ENCODE assay signal across 8 mouse cellular contexts in the genomic region with DNA sequence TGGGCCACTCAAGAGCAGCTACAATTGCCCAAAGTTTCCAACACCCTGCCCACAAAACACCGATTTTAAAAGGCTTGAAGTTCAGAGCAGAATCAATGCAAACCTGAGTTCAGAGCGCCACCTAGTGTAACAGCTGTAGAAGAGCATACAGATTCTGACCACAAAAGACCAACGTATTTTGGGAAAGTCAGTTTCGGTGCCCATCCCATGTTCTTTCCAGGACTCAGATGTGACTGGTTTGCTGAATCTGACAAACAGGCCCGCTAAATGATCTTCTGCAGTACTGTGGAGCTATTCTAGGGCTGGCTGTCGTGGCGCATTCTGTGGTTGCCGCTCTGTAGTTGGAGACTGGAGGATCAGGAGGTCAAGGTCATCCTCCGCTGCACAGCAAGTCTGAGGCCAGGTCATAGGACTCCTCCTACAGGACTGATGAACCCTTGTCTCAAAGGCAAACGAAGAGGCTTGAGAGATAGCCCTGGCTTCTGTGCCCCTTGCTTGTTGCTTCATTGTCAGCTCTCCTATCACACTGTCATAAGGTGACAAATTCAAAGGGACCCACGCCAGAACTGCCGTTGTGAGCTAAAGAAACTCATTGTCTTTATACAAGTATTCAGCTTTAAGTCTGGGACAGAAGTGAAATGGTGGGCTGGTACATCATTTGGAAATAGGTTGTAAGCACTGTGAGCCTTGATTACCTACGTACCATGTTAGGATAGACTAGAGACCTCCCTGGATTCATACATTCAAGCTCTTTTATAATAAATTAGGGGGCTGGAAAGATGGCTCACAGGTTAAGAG. TPM values are rescaled to one million over a fixed set of nuclear protein-coding genes. Genes with fewer than 3 reads are reported as not detected.
DNase-seq lines count a peak whose midpoint lies in the region; ATAC-seq and TF ChIP-seq lines count a peak whose summit lies in the region.

No protein-coding gene starts in this region.

- ATAC-seq in forebrain, embryonic 13.5 days = no peak
- no peak for ATAC-seq in hindbrain, embryonic 16.5 days
- ATAC-seq in liver, embryonic 11.5 days (replicated peaks; ENCODE audit: low FRiP score) = no peak

- H3K79me2 ChIP-seq in myocyte (ENCODE audit: control insufficient read depth, insufficient read depth) = peaks cover 14% of the 10 kb centered on the region

- 21% methylated on average over 13 of the region's 13 CpGs for WGBS in forebrain, embryonic 13.5 days
- 22% methylated on average over 13 of the region's 13 CpGs for WGBS in hindbrain, embryonic 16.5 days
- 23% methylated on average over 13 of the region's 13 CpGs for WGBS in liver, embryonic 11.5 days

- peak in 1 of 2 experiments; percentile 52 for DNase-seq in left cerebral cortex, adult 2 months (ENCODE audit: extremely low spot score in 1 of 2, low spot score in 2 of 2)
- no peak for DNase-seq in left cerebral cortex, adult 8-10 months (ENCODE audit: low spot score in 2 of 2)
- DNase-seq in liver, embryonic 11.5 days (ENCODE audit: low spot score) = no peak
- DNase-seq in thymus, postnatal 14 days = peak; percentile 74

- H3ac ChIP-seq in myocyte (ENCODE audit: control insufficient read depth, insufficient read length) = no peak overlapping the region

- peaks cover 4% of the 10 kb centered on the region for H3K36me3 ChIP-seq in forebrain, embryonic 13.5 days (ENCODE audit: poor library complexity, severe bottlenecking)
- peaks cover 1% of the 10 kb centered on the region for H3K36me3 ChIP-seq in hindbrain, embryonic 16.5 days (ENCODE audit: control insufficient read depth, insufficient read depth, low read length)
- no peaks in the 10 kb centered on the region for H3K36me3 ChIP-seq in liver, embryonic 11.5 days (ENCODE audit: control insufficient read depth, insufficient read depth, low read length)
- H3K36me3 ChIP-seq in myocyte (ENCODE audit: control insufficient read depth, insufficient read depth) = no peaks in the 10 kb centered on the region

- peak overlapping the region; percentile 43 for H3K4me2 ChIP-seq in forebrain, embryonic 13.5 days
- peak overlapping the region; percentile 35 for H3K4me2 ChIP-seq in hindbrain, embryonic 16.5 days (ENCODE audit: low read length)
- H3K4me2 ChIP-seq in liver, embryonic 11.5 days = peak overlapping the region; percentile 60
- H3K4me2 ChIP-seq in myocyte (ENCODE audit: low read depth) = peak overlapping the region; percentile 89

- peak overlapping the region; percentile 41; the same call in 1 of the 2 replicates for H3K9ac ChIP-seq in forebrain, embryonic 13.5 days
- H3K9ac ChIP-seq in hindbrain, embryonic 16.5 days (ENCODE audit: low read depth, low read length) = peak overlapping the region; percentile 29
- H3K9ac ChIP-seq in liver, embryonic 11.5 days (ENCODE audit: low read depth, low read length) = peak overlapping the region; percentile 54; the same call in 1 of the 2 replicates

- H3K4me1 ChIP-seq in bone marrow macrophage, adult 2 months (ENCODE audit: control insufficient read depth, insufficient read depth, low read length) = peaks cover 18% of the 10 kb centered on the region
- peaks cover 23% of the 10 kb centered on the region for H3K4me1 ChIP-seq in forebrain, embryonic 13.5 days
- peaks cover 20% of the 10 kb centered on the region for H3K4me1 ChIP-seq in hindbrain, embryonic 16.5 days (ENCODE audit: control insufficient read depth, insufficient read depth, low read depth, low read length)
- peaks cover 16% of the 10 kb centered on the region for H3K4me1 ChIP-seq in liver, embryonic 11.5 days (replicated peaks; ENCODE audit: control insufficient read depth, insufficient read depth, low read length)

- intact Hi-C loops in left cerebral cortex, adult 2 months (cut with DNase I) = loop anchor here (2.0 to 10.0 kb wide), 3 partner anchors 63 to 247 kb away; partner anchors contain the start of genes Arl2, Batf2, Cdca5 and Gm28374

- H3K27ac ChIP-seq in left cerebral cortex, adult 2 months = no peak overlapping the region
- H3K27ac ChIP-seq in bone marrow macrophage, adult 2 months (ENCODE audit: insufficient read depth, low read depth, low read length) = no peak overlapping the region
- H3K27ac ChIP-seq in forebrain, embryonic 13.5 days = no peak overlapping the region
- H3K27ac ChIP-seq in hindbrain, embryonic 16.5 days (ENCODE audit: low read depth, low read length) = no peak overlapping the region
- H3K27ac ChIP-seq in liver, embryonic 11.5 days (ENCODE audit: low read depth, low read length) = no peak overlapping the region

- H3K4me3 ChIP-seq in left cerebral cortex, adult 2 months = no peak overlapping the region
- H3K4me3 ChIP-seq in bone marrow macrophage, adult 2 months (ENCODE audit: insufficient read depth, low read length) = peak overlapping the region; percentile 40
- no peak overlapping the region for H3K4me3 ChIP-seq in forebrain, embryonic 13.5 days
- no peak overlapping the region for H3K4me3 ChIP-seq in hindbrain, embryonic 16.5 days (ENCODE audit: low read length)
- peak overlapping the region; percentile 20; the same call in 1 of the 2 replicates for H3K4me3 ChIP-seq in liver, embryonic 11.5 days (ENCODE audit: low read depth, low read length)
- H3K4me3 ChIP-seq in myocyte = peak overlapping the region; percentile 0

- no peaks in the 10 kb centered on the region for H3K9me3 ChIP-seq in forebrain, embryonic 13.5 days (replicated peaks)
- no peaks in the 10 kb centered on the region for H3K9me3 ChIP-seq in hindbrain, embryonic 16.5 days (ENCODE audit: control insufficient read depth, low read length)
- no peaks in the 10 kb centered on the region for H3K9me3 ChIP-seq in liver, embryonic 11.5 days (ENCODE audit: control insufficient read depth, low read length)

- peak; percentile 94 for TF ChIP-seq CTCF in left cerebral cortex, adult 2 months (IDR thresholded peaks at IDR 0.05)
- TF ChIP-seq CTCF in bone marrow macrophage, adult 2 months (IDR thresholded peaks at IDR 0.05; ENCODE audit: low read depth, low read length) = no peak

- H3K27me3 ChIP-seq in forebrain, embryonic 13.5 days = no peaks in the 10 kb centered on the region
- H3K27me3 ChIP-seq in hindbrain, embryonic 16.5 days (replicated peaks; ENCODE audit: control insufficient read depth, insufficient read depth, low read length) = no peaks in the 10 kb centered on the region
- H3K27me3 ChIP-seq in liver, embryonic 11.5 days (replicated peaks; ENCODE audit: control insufficient read depth, insufficient read depth, low read length) = no peaks in the 10 kb centered on the region
- no peaks in the 10 kb centered on the region for H3K27me3 ChIP-seq in myocyte (ENCODE audit: control insufficient read depth, insufficient read depth, insufficient read length)

- TF ChIP-seq POLR2A in bone marrow macrophage, adult 2 months (IDR thresholded peaks at IDR 0.05; ENCODE audit: borderline replicate concordance, low read depth, low read length) = no peak
- TF ChIP-seq POLR2A in myocyte (IDR thresholded peaks at IDR 0.05; ENCODE audit: insufficient read length, low read depth) = no peak

RNA-seq across cellular contexts. Expression of gene Men1, which starts 2.9 kb away (rescaled TPM):
- 10 to 100 TPM; 64.7 to 72.5 TPM for total RNA-seq in left cerebral cortex, adult 2 months (2021)
- total RNA-seq in left cerebral cortex, adult 8-10 months (2022) = 10 to 100 TPM; 58.9 to 66.9 (median 62.6) TPM
- 28.1 and 29.1 TPM in 2 replicates for polyA plus RNA-seq in bone marrow macrophage, adult 2 months (2012; ENCODE audit: insufficient read depth, insufficient read length, missing spikeins)
- 83.8 and 92.4 TPM in 2 replicates for polyA plus RNA-seq in forebrain, embryonic 13.5 days (2015; fragmentation: Nextera tagmentation; extraction: Ambion mirVana)
- polyA plus RNA-seq in hindbrain, embryonic 16.5 days (2015; fragmentation: Nextera tagmentation; extraction: Ambion mirVana) = 68.4 and 85.0 TPM in 2 replicates
- polyA plus RNA-seq in liver, embryonic 11.5 days (2014; fragmentation: Nextera tagmentation; extraction: Ambion mirVana) = 53.8 and 59.7 TPM in 2 replicates
- polyA plus RNA-seq in myocyte (2012; fragmentation: generic; extraction: Trizol) = 37.2 TPM

RNA-seq across cellular contexts. Expression of gene Map4k2, which starts 9.0 kb away (rescaled TPM):
- total RNA-seq in left cerebral cortex, adult 2 months (2021) = 100 to 1,000 TPM in 1 of 2 experiments, 10 to 100 TPM in 1; 94.9 to 108 TPM
- total RNA-seq in left cerebral cortex, adult 8-10 months (2022) = 100 to 1,000 TPM in 2 of 4 experiments, 10 to 100 TPM in 2; 91.7 to 111 (median 101) TPM
- 57.4 and 58.5 TPM in 2 replicates for polyA plus RNA-seq in bone marrow macrophage, adult 2 months (2012; ENCODE audit: insufficient read depth, insufficient read length, missing spikeins)
- polyA plus RNA-seq in forebrain, embryonic 13.5 days (2015; fragmentation: Nextera tagmentation; extraction: Ambion mirVana) = 11.3 and 15.4 TPM in 2 replicates
- polyA plus RNA-seq in hindbrain, embryonic 16.5 days (2015; fragmentation: Nextera tagmentation; extraction: Ambion mirVana) = 19.6 and 23.1 TPM in 2 replicates
- 12.9 and 14.2 TPM in 2 replicates for polyA plus RNA-seq in liver, embryonic 11.5 days (2014; fragmentation: Nextera tagmentation; extraction: Ambion mirVana)
- polyA plus RNA-seq in myocyte (2012; fragmentation: generic; extraction: Trizol) = 10.0 TPM

RNA-seq across cellular contexts. Expression of gene Cdc42bpg, which starts 25.7 kb away (rescaled TPM):
- total RNA-seq in left cerebral cortex, adult 2 months (2021) = 1 to 10 TPM; 3.4 to 4.1 TPM
- total RNA-seq in left cerebral cortex, adult 8-10 months (2022) = 1 to 10 TPM; 5.4 to 7.4 (median 5.5) TPM
- polyA plus RNA-seq in bone marrow macrophage, adult 2 months (2012; ENCODE audit: insufficient read depth, insufficient read length, missing spikeins) = 6.9 and 7.0 TPM in 2 replicates
- polyA plus RNA-seq in forebrain, embryonic 13.5 days (2015; fragmentation: Nextera tagmentation; extraction: Ambion mirVana) = 0.22 and 0.39 TPM in 2 replicates
- 0.26 and 0.31 TPM in 2 replicates for polyA plus RNA-seq in hindbrain, embryonic 16.5 days (2015; fragmentation: Nextera tagmentation; extraction: Ambion mirVana)
- polyA plus RNA-seq in liver, embryonic 11.5 days (2014; fragmentation: Nextera tagmentation; extraction: Ambion mirVana) = 0.26 and 1.2 TPM in 2 replicates
- polyA plus RNA-seq in myocyte (2012; fragmentation: generic; extraction: Trizol) = 10.0 TPM

RNA-seq across cellular contexts. Expression of gene Sf1, which starts 31.6 kb away (rescaled TPM):
- total RNA-seq in left cerebral cortex, adult 2 months (2021) = 100 to 1,000 TPM; 208 to 212 TPM
- total RNA-seq in left cerebral cortex, adult 8-10 months (2022) = 100 to 1,000 TPM; 164 to 203 (median 187) TPM
- polyA plus RNA-seq in bone marrow macrophage, adult 2 months (2012; ENCODE audit: insufficient read depth, insufficient read length, missing spikeins) = 159 and 170 TPM in 2 replicates
- polyA plus RNA-seq in forebrain, embryonic 13.5 days (2015; fragmentation: Nextera tagmentation; extraction: Ambion mirVana) = 134 and 139 TPM in 2 replicates
- polyA plus RNA-seq in hindbrain, embryonic 16.5 days (2015; fragmentation: Nextera tagmentation; extraction: Ambion mirVana) = 81.4 and 106 TPM in 2 replicates
- 194 and 203 TPM in 2 replicates for polyA plus RNA-seq in liver, embryonic 11.5 days (2014; fragmentation: Nextera tagmentation; extraction: Ambion mirVana)
- polyA plus RNA-seq in myocyte (2012; fragmentation: generic; extraction: Trizol) = 131 TPM

RNA-seq across cellular contexts. Expression of gene Pygm, which starts 52.3 kb away (rescaled TPM):
- total RNA-seq in left cerebral cortex, adult 2 months (2021) = 10 to 100 TPM; 28.4 to 32.7 TPM
- total RNA-seq in left cerebral cortex, adult 8-10 months (2022) = 10 to 100 TPM; 25.2 to 37.8 (median 32.7) TPM
- polyA plus RNA-seq in bone marrow macrophage, adult 2 months (2012; ENCODE audit: insufficient read depth, insufficient read length, missing spikeins) = 0.97 and 2.1 TPM in 2 replicates
- 2.0 and 2.1 TPM in 2 replicates for polyA plus RNA-seq in forebrain, embryonic 13.5 days (2015; fragmentation: Nextera tagmentation; extraction: Ambion mirVana)
- 10.2 and 13.2 TPM in 2 replicates for polyA plus RNA-seq in hindbrain, embryonic 16.5 days (2015; fragmentation: Nextera tagmentation; extraction: Ambion mirVana)
- 1.4 and 4.3 TPM in 2 replicates for polyA plus RNA-seq in liver, embryonic 11.5 days (2014; fragmentation: Nextera tagmentation; extraction: Ambion mirVana)
- 232 TPM for polyA plus RNA-seq in myocyte (2012; fragmentation: generic; extraction: Trizol)

Comparison
In these comparisons a context has a peak if more than half of its experiments do, and no peak if none do; other contexts are left out.
1. H3K4me3 ChIP-seq: peak in bone marrow macrophage, adult 2 months (single experiment), liver, embryonic 11.5 days (single experiment) and myocyte (single experiment); none in left cerebral cortex, adult 2 months (single experiment), forebrain, embryonic 13.5 days (single experiment) and hindbrain, embryonic 16.5 days (single experiment).
2. H3K4me2 ChIP-seq: peak in every context shown above with its lines; median percentile 89 in myocyte; 60 in liver, embryonic 11.5 days; 43 in forebrain, embryonic 13.5 days; 35 in hindbrain, embryonic 16.5 days.
3. Peak in every context shown above with its lines, with median percentiles within 50 percentile points of each other: H3K9ac ChIP-seq.